Mouse (Mus musculus): Measurements from ENCODE around the gene Tex48. TPM values are rescaled to one million over a fixed set of nuclear protein-coding genes. Genes with fewer than 3 reads are reported as not detected.
A peak's percentile ranks its signal among the peaks of the same experiment; 100 is the strongest.

Gene Tex48
- polyA plus RNA-seq, 1 experiment from 2014 or later: not detected

- ATAC-seq (replicated peaks): no peak
- H3K4me2 ChIP-seq: no peak overlapping the region
- no peak overlapping the region for H3K4me3 ChIP-seq
- H3K27ac ChIP-seq: no peak overlapping the region
- H3K36me3 ChIP-seq (replicated peaks): no peaks in the 10 kb centered on the region
- no peaks in the 10 kb centered on the region for H3K9me3 ChIP-seq
- 90% methylated on average over 7 of the region's 7 CpGs for WGBS
- H3K27me3 ChIP-seq (replicated peaks): no peaks in the 10 kb centered on the region
- H3K4me1 ChIP-seq: no peaks in the 10 kb centered on the region
- H3K9ac ChIP-seq: no peak overlapping the region
These were observed 32.2 kb downstream of the Tex48 start for GRCm38 (mm10) chr4:63589987-63590386.

- no peaks in the 10 kb centered on the region for H3K27me3 ChIP-seq (replicated peaks)
- ATAC-seq (replicated peaks): no peak
- H3K4me1 ChIP-seq: no peaks in the 10 kb centered on the region
- H3K9me3 ChIP-seq: no peaks in the 10 kb centered on the region
- 78% methylated on average over 2 of the region's 2 CpGs for WGBS
- no peaks in the 10 kb centered on the region for H3K36me3 ChIP-seq (replicated peaks)
- no peak overlapping the region for H3K9ac ChIP-seq
- no peak overlapping the region for H3K27ac ChIP-seq
- no peak overlapping the region for H3K4me3 ChIP-seq
- no peak overlapping the region for H3K4me2 ChIP-seq
These were observed 36.0 kb downstream of the Tex48 start for GRCm38 (mm10) chr4:63586240-63586639.

- no peaks in the 10 kb centered on the region for H3K36me3 ChIP-seq (replicated peaks)
- ATAC-seq (replicated peaks): no peak
These were observed 37.0 kb downstream of the Tex48 start for GRCm38 (mm10) chr4:63585216-63585615.

GRCm38 (mm10) chr4:63582580-63582979, 39.6 kb downstream of the Tex48 start:
- ATAC-seq (replicated peaks): no peak
- Histone ChIP-seq H3K27me3 (replicated peaks) (no peaks in the 10 kb centered on the region), H3K36me3 (replicated peaks) (no peaks in the 10 kb centered on the region), H3K27ac (no peak overlapping the region), H3K4me2 (no peak overlapping the region), H3K4me3 (no peak overlapping the region), H3K9ac (no peak overlapping the region), H3K4me1 (peaks cover 9% of the 10 kb centered on the region), H3K9me3 (no peaks in the 10 kb centered on the region)
- 60% methylated on average over 5 of the region's 5 CpGs for WGBS

More at GRCm38 (mm10) chr4:63585216-63585615, 37.0 kb downstream of the Tex48 start:
- Histone ChIP-seq H3K9ac (no peak overlapping the region), H3K4me1 (peaks cover 2% of the 10 kb centered on the region), H3K27me3 (replicated peaks) (no peaks in the 10 kb centered on the region), H3K4me2 (no peak overlapping the region), H3K4me3 (no peak overlapping the region), H3K9me3 (no peaks in the 10 kb centered on the region), H3K27ac (no peak overlapping the region)
- 73% methylated on average over 10 of the region's 10 CpGs for WGBS

GRCm38 (mm10) chr4:63580078-63580477, 42.1 kb downstream of the Tex48 start:
- WGBS: 11% methylated on average over 6 of the region's 6 CpGs
- no peaks in the 10 kb centered on the region for H3K9me3 ChIP-seq
- no peak overlapping the region for H3K9ac ChIP-seq
- H3K4me2 ChIP-seq: no peak overlapping the region
- H3K4me1 ChIP-seq: peaks cover 9% of the 10 kb centered on the region
- no peaks in the 10 kb centered on the region for H3K27me3 ChIP-seq (replicated peaks)
- peak; percentile 92 for ATAC-seq (replicated peaks)
- no peak overlapping the region for H3K4me3 ChIP-seq
- H3K27ac ChIP-seq: 0 out of 2 replicates have a peak overlapping the region, but pooled peaks have one; percentile 45
- no peaks in the 10 kb centered on the region for H3K36me3 ChIP-seq (replicated peaks)

- Histone ChIP-seq H3K36me3 (replicated peaks) (no peaks in the 10 kb centered on the region), H3K9ac (no peak overlapping the region), H3K4me1 (peaks cover 9% of the 10 kb centered on the region), H3K27ac (0 out of 2 replicates have a peak overlapping the region, but pooled peaks have one; percentile 45), H3K4me2 (no peak overlapping the region), H3K4me3 (no peak overlapping the region), H3K27me3 (replicated peaks) (no peaks in the 10 kb centered on the region), H3K9me3 (no peaks in the 10 kb centered on the region)
- 71% methylated on average over 14 of the region's 14 CpGs for WGBS
- peak; percentile 44 for ATAC-seq (replicated peaks)
These were observed 42.6 kb downstream of the Tex48 start for GRCm38 (mm10) chr4:63579649-63580048.

- Histone ChIP-seq H3K9me3 (no peaks in the 10 kb centered on the region), H3K27ac (no peak overlapping the region), H3K9ac (no peak overlapping the region), H3K4me3 (no peak overlapping the region), H3K36me3 (replicated peaks) (no peaks in the 10 kb centered on the region), H3K4me2 (no peak overlapping the region), H3K27me3 (replicated peaks) (no peaks in the 10 kb centered on the region), H3K4me1 (peaks cover 12% of the 10 kb centered on the region; the same call in 1 of the 2 replicates)
- ATAC-seq (replicated peaks): no peak
- 95% methylated on average over 5 of the region's 5 CpGs for WGBS
These were observed 49.6 kb downstream of the Tex48 start for GRCm38 (mm10) chr4:63572621-63573020.

GRCm38 (mm10) chr4:63570208-63570781, 51.9 kb downstream of the Tex48 start:
- no peaks in the 10 kb centered on the region for H3K27me3 ChIP-seq (replicated peaks)
- ATAC-seq (replicated peaks): peak; percentile 32; the same call in 1 of the 2 replicates
- WGBS: 22% methylated on average over 7 of the region's 7 CpGs
- no peaks in the 10 kb centered on the region for H3K9me3 ChIP-seq
- H3K27ac ChIP-seq: peak overlapping the region; percentile 28; the same call in 1 of the 2 replicates
- no peak overlapping the region for H3K4me2 ChIP-seq
- H3K9ac ChIP-seq: no peak overlapping the region
- H3K36me3 ChIP-seq (replicated peaks): no peaks in the 10 kb centered on the region
- peaks cover 12% of the 10 kb centered on the region; the same call in 1 of the 2 replicates for H3K4me1 ChIP-seq
- H3K4me3 ChIP-seq: no peak overlapping the region

GRCm38 (mm10) chr4:63569322-63569721, 52.9 kb downstream of the Tex48 start:
- Histone ChIP-seq H3K9me3 (no peaks in the 10 kb centered on the region), H3K9ac (no peak overlapping the region), H3K27me3 (replicated peaks) (no peaks in the 10 kb centered on the region), H3K36me3 (replicated peaks) (no peaks in the 10 kb centered on the region), H3K4me1 (peaks cover 12% of the 10 kb centered on the region; the same call in 1 of the 2 replicates), H3K27ac (no peak overlapping the region), H3K4me3 (no peak overlapping the region), H3K4me2 (no peak overlapping the region)
- no peak for ATAC-seq (replicated peaks)
- WGBS: 84% methylated on average over 8 of the region's 8 CpGs

GRCm38 (mm10) chr4:63567712-63568390, 54.4 kb downstream of the Tex48 start:
- Histone ChIP-seq H3K9me3 (no peaks in the 10 kb centered on the region), H3K4me2 (no peak overlapping the region), H3K36me3 (replicated peaks) (no peaks in the 10 kb centered on the region), H3K4me1 (peaks cover 12% of the 10 kb centered on the region; the same call in 1 of the 2 replicates), H3K27me3 (replicated peaks) (no peaks in the 10 kb centered on the region), H3K9ac (no peak overlapping the region), H3K4me3 (no peak overlapping the region), H3K27ac (no peak overlapping the region)
- WGBS: 89% methylated on average over 10 of the region's 10 CpGs
- ATAC-seq (replicated peaks): no peak

GRCm38 (mm10) chr4:63562742-63563141, 59.5 kb downstream of the Tex48 start:
- Histone ChIP-seq H3K4me2 (no peak overlapping the region), H3K9me3 (no peaks in the 10 kb centered on the region), H3K4me1 (peaks cover 13% of the 10 kb centered on the region), H3K27me3 (replicated peaks) (no peaks in the 10 kb centered on the region), H3K9ac (no peak overlapping the region), H3K36me3 (replicated peaks) (no peaks in the 10 kb centered on the region), H3K4me3 (no peak overlapping the region), H3K27ac (no peak overlapping the region)
- ATAC-seq (replicated peaks): no peak
- 88% methylated on average over 4 of the region's 4 CpGs for WGBS

- H3K27ac ChIP-seq: no peak overlapping the region
- WGBS: 80% methylated on average over 7 of the region's 7 CpGs
- H3K9me3 ChIP-seq: no peaks in the 10 kb centered on the region
- no peaks in the 10 kb centered on the region for H3K27me3 ChIP-seq (replicated peaks)
- H3K4me1 ChIP-seq: peaks cover 17% of the 10 kb centered on the region
- H3K36me3 ChIP-seq (replicated peaks): no peaks in the 10 kb centered on the region
- H3K9ac ChIP-seq: no peak overlapping the region
- ATAC-seq (replicated peaks): no peak
- no peak overlapping the region for H3K4me3 ChIP-seq
- H3K4me2 ChIP-seq: no peak overlapping the region
These were observed 60.2 kb downstream of the Tex48 start for GRCm38 (mm10) chr4:63561861-63562675.
